Mouse (Mus musculus) liver, postnatal 0 days (tissue): ENCODE measurements around the gene Rnf216. TPM values are rescaled to one million over a fixed set of nuclear protein-coding genes. Genes with fewer than 3 reads are reported as not detected.

Experiments
- ATAC-seq: fragments of 200-750 bp; cut with Nextera tagmentation; 2 replicates; pipeline ENCODE4 v1.8.0; 2017; ENCODE audit warnings: mild to moderate bottlenecking, moderate library complexity
- DNase-seq: peaks from one replicate; pipeline ENCODE4 v3.0.0-alpha.2; 2016
- H3K27ac ChIP-seq: fragments of 300-500 bp; sonication (generic); 2 replicates; pipeline ENCODE4 v1.5.1; 2014; ENCODE audit warnings: antibody characterized with exemption, moderate library complexity, mild to moderate bottlenecking, low read depth
- H3K27me3 ChIP-seq: fragments of 300-500 bp; sonication (generic); 2 replicates; pipeline ENCODE4 v1.6.1; 2014; ENCODE audit warnings: low read length, control low read depth, mixed read lengths; ENCODE audit not compliant: insufficient read depth
- H3K36me3 ChIP-seq: fragments of 300-500 bp; sonication (generic); replicated peaks from 2 replicates; pipeline ENCODE4 v1.6.1; 2014; ENCODE audit warnings: mild to moderate bottlenecking, control low read depth, low read length, moderate library complexity, mixed read lengths; ENCODE audit not compliant: insufficient read depth
- H3K4me1 ChIP-seq: fragments of 300-500 bp; sonication (generic); 2 replicates; pipeline ENCODE4 v1.6.1; 2014; ENCODE audit warnings: antibody characterized with exemption, mild to moderate bottlenecking, control low read depth; ENCODE audit not compliant: insufficient read depth
- H3K4me2 ChIP-seq: fragments of 300-500 bp; sonication (generic); 2 replicates; pipeline ENCODE4 v1.6.1; 2014; ENCODE audit warnings: low read depth, mild to moderate bottlenecking, low read length, moderate library complexity, mixed read lengths
- H3K4me3 ChIP-seq: fragments of 300-500 bp; sonication (generic); 2 replicates; pipeline ENCODE4 v1.5.1; 2014; ENCODE audit warnings: low read depth, low read length
- H3K9ac ChIP-seq: fragments of 300-500 bp; sonication (generic); replicated peaks from 2 replicates; pipeline ENCODE4 v1.6.1; 2014; ENCODE audit warnings: mild to moderate bottlenecking, moderate library complexity
- H3K9me3 ChIP-seq: fragments of 300-500 bp; sonication (generic); 2 replicates; pipeline ENCODE4 v1.6.1; 2016; ENCODE audit warnings: mild to moderate bottlenecking, control low read depth, low read length, mixed read lengths
- CTCF ChIP-seq: sonication (generic); IDR thresholded peaks from 2 replicates; pipeline ENCODE4 v1.5.1; 2016; ENCODE audit warnings: antibody characterized with exemption, low read depth
- EP300 ChIP-seq: IDR thresholded peaks from 2 replicates; pipeline ENCODE4 v1.6.1; 2016; ENCODE audit warnings: antibody characterized with exemption, low read depth, mild to moderate bottlenecking
- WGBS: fragments of 180-500 bp; shearing (Covaris S2); extraction: QIAGEN DNeasy Blood & Tissue Kit; methylation state at CpG from one replicate; pipeline ENCODE4 v1.1.7; 2014; ENCODE audit not compliant: insufficient replicate concordance; 5-methylcytosine and 5-hydroxymethylcytosine counted together
- polyA plus RNA-seq: library from polyadenylated mRNA; unstranded; fragments of >200 nt; fragmentation: Nextera tagmentation; extraction: Ambion mirVana; gene quantifications from 2 replicates; pipeline ENCODE4 v1.2.1, GENCODE M21; 2015

Rnf216 gene
- polyA plus RNA-seq, 1 experiment from 2014 or later = 10.5 TPM

DNA sequence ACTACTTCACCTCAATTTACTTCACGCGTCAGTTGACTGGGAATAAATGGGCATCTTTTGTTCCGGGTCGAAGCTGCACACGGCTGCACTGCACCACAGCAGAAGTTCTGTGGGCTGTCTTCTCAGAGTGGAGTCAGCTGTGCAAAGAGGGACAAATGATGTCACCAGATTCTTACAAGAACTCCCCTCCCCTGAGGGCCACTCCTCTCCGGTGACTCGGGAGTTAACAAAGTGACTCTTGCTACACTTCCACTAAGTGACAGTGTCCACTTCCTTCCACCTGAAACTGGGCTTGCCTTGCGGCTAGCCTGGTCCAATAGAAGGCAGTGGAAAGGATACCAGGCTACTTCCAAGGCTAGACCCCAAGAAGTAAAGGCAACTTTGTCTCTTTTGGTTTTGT, 9.3 kb upstream of the Rnf216 start:
- no peaks in the 10 kb centered on the region for H3K27me3 ChIP-seq
- ATAC-seq (no peak), DNase-seq (no peak)
- no peaks in the 10 kb centered on the region for H3K9me3 ChIP-seq
- no peak for TF ChIP-seq CTCF
- TF ChIP-seq EP300 = no peak
- no peak overlapping the region for H3K9ac ChIP-seq
- 60% methylated on average over 8 of the region's 8 CpGs for WGBS
- H3K27ac ChIP-seq = no peak overlapping the region
- no peaks in the 10 kb centered on the region for H3K4me1 ChIP-seq
- no peaks in the 10 kb centered on the region for H3K36me3 ChIP-seq
- H3K4me2 ChIP-seq = no peak overlapping the region
- H3K4me3 ChIP-seq = no peak overlapping the region

DNA sequence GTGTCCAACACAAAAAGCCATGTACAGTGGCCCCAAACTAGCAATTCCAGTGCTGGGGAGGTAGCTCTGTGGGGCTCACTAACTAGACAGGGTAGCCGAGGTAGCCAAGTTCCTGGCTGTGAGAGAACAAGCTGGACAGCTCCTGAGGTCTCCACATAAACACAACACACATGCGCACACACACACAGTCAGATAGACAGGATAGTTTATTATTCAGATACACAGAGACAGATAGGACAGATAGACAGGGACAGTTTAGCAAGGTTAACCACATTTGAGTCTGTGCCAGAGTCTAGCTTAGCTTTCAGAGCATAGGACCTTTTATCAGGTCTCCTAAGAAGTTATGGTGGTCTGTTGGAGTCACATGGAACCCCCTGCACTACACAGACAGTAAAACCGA, 6.0 kb downstream of the Rnf216 start:
- DNase-seq (no peak), ATAC-seq (peak; percentile 41)
- Histone ChIP-seq H3K4me1 (peaks cover 31% of the 10 kb centered on the region), H3K4me2 (no peak overlapping the region), H3K9me3 (no peaks in the 10 kb centered on the region), H3K9ac (no peak overlapping the region), H3K4me3 (no peak overlapping the region), H3K36me3 (0 out of 2 replicates have a peak, but pooled peaks cover 3% of the 10 kb centered on the region), H3K27me3 (no peaks in the 10 kb centered on the region), H3K27ac (no peak overlapping the region)
- WGBS = 45% methylated on average over 3 of the region's 3 CpGs
- TF ChIP-seq CTCF (no peak), EP300 (0 out of 2 replicates have a peak, but pooled peaks have one; percentile 10)

DNA sequence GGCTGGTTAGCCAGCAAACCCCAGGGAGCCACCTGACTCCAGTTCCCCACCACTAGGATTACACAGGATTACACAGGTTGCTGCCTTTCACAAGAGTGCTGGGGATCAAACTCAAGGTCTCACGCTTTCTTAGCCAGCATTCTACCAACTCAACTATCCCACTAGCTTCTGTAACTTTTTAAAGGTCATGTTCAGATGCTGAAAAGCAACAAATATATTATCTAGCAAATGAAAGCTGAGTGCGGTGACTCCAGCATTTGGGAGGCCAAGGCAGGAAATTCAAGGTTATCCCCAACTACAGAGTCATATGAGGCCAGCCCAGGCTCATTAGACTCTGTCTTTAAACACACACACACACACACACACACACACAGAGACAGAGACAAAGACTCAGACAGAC, 9.6 kb downstream of the Rnf216 start:
- H3K4me3 ChIP-seq = no peak overlapping the region
- TF ChIP-seq CTCF = no peak
- no peak for TF ChIP-seq EP300
- no peaks in the 10 kb centered on the region for H3K9me3 ChIP-seq
- 85% methylated on average over 2 of the region's 2 CpGs for WGBS
- H3K9ac ChIP-seq = no peak overlapping the region
- no peaks in the 10 kb centered on the region for H3K27me3 ChIP-seq
- peaks cover 12% of the 10 kb centered on the region for H3K4me1 ChIP-seq
- peaks cover 4% of the 10 kb centered on the region; the same call in 1 of the 2 replicates for H3K36me3 ChIP-seq
- H3K27ac ChIP-seq = no peak overlapping the region
- DNase-seq (no peak), ATAC-seq (no peak)
- no peak overlapping the region for H3K4me2 ChIP-seq

DNA sequence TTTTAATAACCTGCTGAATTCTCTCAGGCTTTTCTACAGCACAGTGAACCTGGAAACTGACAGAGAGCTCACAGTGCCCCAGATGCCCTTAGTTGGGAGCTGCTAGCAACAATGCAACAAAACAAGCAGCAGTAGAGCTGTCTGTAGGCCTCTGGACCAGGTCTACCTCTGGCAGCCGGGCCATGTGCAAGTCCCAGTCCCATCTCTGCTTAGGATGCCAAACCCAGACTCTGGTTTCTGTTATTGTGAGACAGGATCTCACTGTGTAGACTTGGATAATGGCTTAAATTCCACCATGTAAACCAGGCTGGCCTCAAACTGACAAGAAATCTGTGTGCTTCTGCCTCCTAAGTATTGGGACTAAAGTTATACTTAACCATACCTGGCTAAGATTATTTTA, 11.2 kb downstream of the Rnf216 start:
- Histone ChIP-seq H3K27me3 (no peaks in the 10 kb centered on the region), H3K4me3 (no peak overlapping the region), H3K9ac (no peak overlapping the region), H3K9me3 (no peaks in the 10 kb centered on the region), H3K4me1 (peaks cover 8% of the 10 kb centered on the region), H3K27ac (no peak overlapping the region), H3K36me3 (peaks cover 5% of the 10 kb centered on the region; the same call in 1 of the 2 replicates), H3K4me2 (no peak overlapping the region)
- DNase-seq = no peak
- TF ChIP-seq EP300 (no peak), CTCF (no peak)
- WGBS = 80% methylated on average over 1 of the region's 1 CpGs
- no peak for ATAC-seq

DNA sequence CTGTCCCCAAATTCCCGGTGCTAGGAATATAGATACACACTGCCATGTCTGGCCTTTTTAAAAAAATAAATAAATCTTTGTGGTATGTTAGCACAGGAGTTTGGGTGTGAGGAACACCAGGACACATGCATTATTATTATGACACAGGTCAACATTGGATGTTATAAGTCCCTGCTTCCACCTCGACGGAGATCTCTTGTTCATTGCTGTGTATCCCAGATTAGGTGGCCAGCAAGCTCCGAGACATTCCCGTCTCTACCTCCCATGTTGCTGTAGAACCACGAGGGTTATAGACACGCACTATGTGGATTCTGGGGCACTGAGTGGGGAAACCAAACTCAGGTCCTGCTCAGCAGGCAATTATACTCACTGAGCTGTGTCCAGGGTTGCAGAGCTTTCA, 17.5 kb downstream of the Rnf216 start:
- no peaks in the 10 kb centered on the region for H3K9me3 ChIP-seq
- TF ChIP-seq EP300 (no peak), CTCF (no peak)
- peaks cover 5% of the 10 kb centered on the region for H3K4me1 ChIP-seq
- no peak for DNase-seq
- no peak overlapping the region for H3K4me2 ChIP-seq
- peaks cover 19% of the 10 kb centered on the region for H3K36me3 ChIP-seq
- no peaks in the 10 kb centered on the region for H3K27me3 ChIP-seq
- H3K27ac ChIP-seq = no peak overlapping the region
- ATAC-seq = no peak
- 90% methylated on average over 7 of the region's 7 CpGs for WGBS
- no peak overlapping the region for H3K4me3 ChIP-seq
- no peak overlapping the region for H3K9ac ChIP-seq

DNA sequence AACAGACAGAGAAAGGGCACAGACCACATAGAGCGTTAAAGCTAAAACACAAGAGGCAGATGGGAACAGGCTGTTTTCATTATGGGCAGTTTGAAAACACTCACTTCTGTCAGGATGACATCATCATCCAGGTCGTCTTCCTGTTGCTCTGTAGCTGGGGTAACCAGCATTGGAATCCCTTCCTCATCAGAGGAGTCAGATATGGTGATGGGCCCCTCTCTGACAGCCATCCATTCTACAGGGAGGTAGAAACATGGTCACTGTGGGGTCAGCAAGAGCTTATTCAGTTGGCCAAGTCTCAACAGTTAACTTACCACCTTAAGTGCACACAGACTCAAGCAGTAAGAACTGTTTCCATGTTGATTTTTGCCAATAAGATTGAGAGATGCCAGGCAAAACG, 19.9 kb downstream of the Rnf216 start:
- no peak for ATAC-seq
- TF ChIP-seq CTCF (no peak), EP300 (no peak)
- DNase-seq = no peak
- Histone ChIP-seq H3K9ac (no peak overlapping the region), H3K4me3 (no peak overlapping the region), H3K9me3 (no peaks in the 10 kb centered on the region), H3K4me2 (no peak overlapping the region), H3K27ac (no peak overlapping the region), H3K27me3 (no peaks in the 10 kb centered on the region), H3K4me1 (no peaks in the 10 kb centered on the region), H3K36me3 (peaks cover 35% of the 10 kb centered on the region)
- 74% methylated on average over 3 of the region's 3 CpGs for WGBS

DNA sequence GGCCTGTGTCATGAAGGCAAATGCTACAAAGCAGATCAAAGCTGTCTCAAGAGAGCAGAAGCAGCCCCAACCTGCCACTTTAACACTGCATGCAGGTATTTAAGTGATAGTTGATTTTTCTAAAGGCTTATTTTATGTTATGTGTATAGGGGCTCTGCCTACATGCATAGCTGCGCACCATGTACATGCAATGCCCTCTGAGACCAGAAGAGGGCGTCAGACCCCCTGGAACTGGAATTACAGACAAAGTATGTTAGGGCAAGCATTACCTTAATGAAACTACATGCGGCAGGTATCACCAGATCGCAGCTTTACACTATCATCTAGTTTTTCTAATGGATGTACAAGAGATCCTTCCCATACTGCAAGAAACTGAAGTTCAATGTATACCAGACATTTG, 27.9 kb downstream of the Rnf216 start:
- no peak overlapping the region for H3K27ac ChIP-seq
- WGBS = 66% methylated on average over 4 of the region's 4 CpGs
- H3K36me3 ChIP-seq = peaks cover 75% of the 10 kb centered on the region
- ATAC-seq (no peak), DNase-seq (peak; percentile 61)
- TF ChIP-seq CTCF = peak; percentile 76
- no peak for TF ChIP-seq EP300
- no peaks in the 10 kb centered on the region for H3K27me3 ChIP-seq
- H3K9me3 ChIP-seq = no peaks in the 10 kb centered on the region
- no peak overlapping the region for H3K4me3 ChIP-seq
- H3K4me1 ChIP-seq = no peaks in the 10 kb centered on the region
- no peak overlapping the region for H3K9ac ChIP-seq
- no peak overlapping the region for H3K4me2 ChIP-seq
